Mouse (Mus musculus): ENCODE results near the gene Bcl2l14.

DNA sequence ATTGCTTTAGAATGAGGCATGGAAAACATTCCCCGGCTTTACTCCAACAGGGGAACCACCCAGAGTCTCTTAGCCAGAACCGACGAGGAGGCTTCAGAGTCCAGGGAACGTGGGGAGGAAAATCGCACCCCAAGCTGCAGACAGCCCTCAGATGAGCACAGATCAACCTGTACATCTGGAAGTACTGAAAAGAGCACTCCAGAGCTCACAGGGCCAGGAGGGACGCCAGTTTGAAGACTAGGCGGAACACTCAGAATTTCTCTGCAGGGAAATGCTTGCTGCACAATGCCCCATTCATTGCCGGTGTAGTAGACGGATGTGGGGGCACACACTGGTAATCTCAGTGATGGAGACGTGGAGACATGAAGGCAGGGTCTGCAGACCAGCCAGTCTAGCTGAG, 43.9 kb downstream of the Bcl2l14 start:
- no peak for TF ChIP-seq CTCF (IDR thresholded peaks at IDR 0.05; ENCODE audit: low read depth, low read length)
- TF ChIP-seq POLR2A (IDR thresholded peaks at IDR 0.05; ENCODE audit: insufficient read depth, low read length): no peak
